Mouse (Mus musculus) liver, adult 2 months (tissue): ENCODE results near the gene Plcb1. TPM values are rescaled to one million over a fixed set of nuclear protein-coding genes. Genes with fewer than 3 reads are reported as not detected.

Experiments
- DNase-seq: peaks from one replicate; pipeline ENCODE4 v3.0.0-alpha.2; 2011; ENCODE audit warnings: low read depth, low spot score; ENCODE audit errors: extremely low read depth
- H3K27ac ChIP-seq: fragments of 200-500 bp; replicated peaks from 2 replicates; pipeline ENCODE4 v1.5.1; 2012; ENCODE audit warnings: low read depth, mild to moderate bottlenecking, control low read depth, inconsistent platforms, low read length; ENCODE audit not compliant: insufficient read depth
- H3K27me3 ChIP-seq: fragments of 200-500 bp; 2 replicates; pipeline ENCODE4 v1.6.1; 2012; ENCODE audit warnings: mild to moderate bottlenecking, moderate library complexity, low read length, inconsistent platforms; ENCODE audit not compliant: control insufficient read depth, insufficient read depth
- H3K36me3 ChIP-seq: fragments of 200-500 bp; 2 replicates; pipeline ENCODE4 v1.6.1; 2012; ENCODE audit warnings: low read length, inconsistent platforms; ENCODE audit not compliant: control insufficient read depth, insufficient read depth
- H3K4me1 ChIP-seq: fragments of 200-500 bp; 2 replicates; pipeline ENCODE4 v1.6.1; 2011; ENCODE audit warnings: low read length; ENCODE audit not compliant: control insufficient read depth, insufficient read depth
- H3K4me3 ChIP-seq: fragments of 200-500 bp; 2 replicates; pipeline ENCODE4 v1.5.1; 2011; ENCODE audit warnings: low read depth, mild to moderate bottlenecking, control low read depth, low read length, moderate library complexity; ENCODE audit not compliant: insufficient read depth
- H3K79me2 ChIP-seq: fragments of 200-500 bp; 2 replicates; pipeline ENCODE4 v1.6.1; 2012; ENCODE audit warnings: inconsistent platforms, mild to moderate bottlenecking, low read length, moderate library complexity; ENCODE audit not compliant: control insufficient read depth, insufficient read depth
- H3K9ac ChIP-seq: fragments of 200-500 bp; 2 replicates; pipeline ENCODE4 v1.6.1; 2012; ENCODE audit warnings: low read depth, mild to moderate bottlenecking, control low read depth, inconsistent platforms, low read length
- CTCF ChIP-seq: fragments of 200-500 bp; IDR thresholded peaks from 2 replicates; pipeline ENCODE4 v1.5.1; 2011; ENCODE audit warnings: low read depth, low read length, control low read depth
- POLR2A ChIP-seq: fragments of 200-500 bp; IDR thresholded peaks from 2 replicates; pipeline ENCODE4 v1.6.1; 2011; ENCODE audit warnings: low read length, control low read depth; ENCODE audit not compliant: insufficient read depth; ENCODE audit errors: extremely low read depth
- WGBS: fragments of 180-500 bp; shearing (Covaris S2); methylation state at CpG from one replicate; pipeline ENCODE4 v1.1.7; 2018; 5-methylcytosine and 5-hydroxymethylcytosine counted together
- polyA plus RNA-seq: library from polyadenylated mRNA; depleted of rRNA; stranded (reverse); fragments of >200 nt; gene quantifications from 2 replicates; pipeline ENCODE4 v1.2.3, GENCODE M21; 2012
- total RNA-seq: library from RNA; depleted of rRNA; stranded (reverse); fragments of >200 nt; gene quantifications from 2 replicates; pipeline ENCODE4 v1.2.3, GENCODE M21; 2014

The Plcb1 gene
- total and polyA plus RNA-seq, 2 experiments, result 0.88 to 15.4 TPM

DNA sequence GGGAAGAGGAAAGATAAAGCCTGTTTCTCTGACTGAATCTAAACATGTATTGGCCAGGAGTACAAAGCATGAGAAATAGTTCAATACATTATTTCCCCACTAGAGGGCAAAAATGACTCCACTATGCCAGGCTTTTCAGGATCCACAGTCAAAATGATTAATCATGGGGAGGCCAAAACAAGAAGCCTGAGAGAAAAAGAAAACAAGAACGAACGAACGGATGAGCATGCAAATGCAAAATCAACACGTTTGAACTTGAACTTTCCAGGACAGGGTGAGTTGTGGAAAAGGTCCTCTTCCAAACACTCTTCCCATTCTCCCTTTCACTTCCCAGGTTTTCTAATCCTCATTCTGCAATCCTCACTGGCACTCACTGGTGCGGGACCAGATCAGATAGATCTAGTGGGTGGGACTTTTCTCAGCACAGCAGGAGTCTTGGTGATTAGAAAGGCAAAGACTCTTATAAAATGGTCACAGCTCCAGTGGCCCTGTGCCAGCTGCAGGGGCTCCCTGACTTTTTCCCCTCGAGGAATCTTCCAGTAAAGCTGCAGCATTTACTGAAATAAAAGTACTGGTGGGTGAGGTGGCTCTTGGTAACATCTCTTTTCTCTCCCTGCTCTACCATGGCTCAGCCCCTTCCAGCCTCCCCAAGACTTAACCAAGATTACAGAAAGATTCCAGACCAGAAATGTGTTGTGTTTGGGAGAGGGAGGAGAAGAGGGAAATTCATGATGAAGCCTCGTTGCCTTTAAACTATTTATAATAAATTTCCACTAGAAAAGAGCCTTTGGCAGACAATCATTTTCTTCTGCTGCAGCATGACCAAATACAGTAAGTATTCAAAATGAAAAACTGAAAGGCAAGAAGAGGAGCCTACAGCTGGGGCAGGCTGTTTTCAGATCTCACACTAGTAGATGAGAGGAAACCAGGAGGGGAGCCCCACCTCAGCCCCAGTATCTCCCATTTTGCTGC is 654.0 kb downstream of the Plcb1 start:
- peak; percentile 24; the same call in 1 of the 2 replicates for TF ChIP-seq CTCF
- no peak for TF ChIP-seq POLR2A
- no peaks in the 10 kb centered on the region for H3K27me3 ChIP-seq
- DNase-seq, result peak; percentile 39
- H3K36me3 ChIP-seq, result no peaks in the 10 kb centered on the region; the same call in 1 of the 2 replicates
- H3K4me3 ChIP-seq, result no peak overlapping the region
- H3K27ac ChIP-seq, result no peak overlapping the region
- no peak overlapping the region for H3K9ac ChIP-seq
- no peaks in the 10 kb centered on the region for H3K4me1 ChIP-seq
- 37% methylated on average over 7 of the region's 7 CpGs for WGBS
- no peaks in the 10 kb centered on the region for H3K79me2 ChIP-seq

DNA sequence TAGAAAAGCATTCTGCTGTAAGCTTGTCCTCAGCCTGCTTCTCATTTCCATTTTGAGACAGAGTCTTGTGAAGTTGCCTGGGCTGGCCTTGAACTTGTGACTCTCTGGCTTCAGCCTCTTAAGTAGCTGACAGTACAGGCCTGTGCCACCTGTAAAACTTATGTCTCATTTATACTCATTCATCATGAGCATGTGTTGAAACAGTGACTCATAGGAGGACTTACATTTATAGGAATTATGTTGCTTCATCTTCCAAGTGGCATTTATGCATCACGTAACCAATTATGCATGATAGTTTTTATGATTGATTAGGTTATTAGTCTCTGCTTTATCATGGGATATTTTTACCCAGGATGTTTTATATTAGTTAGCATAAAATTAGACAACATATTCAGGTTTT is 667.7 kb downstream of the Plcb1 start:
- H3K27ac ChIP-seq, result no peak overlapping the region
- 98% methylated on average over 1 of the region's 1 CpGs for WGBS
- H3K36me3 ChIP-seq, result no peaks in the 10 kb centered on the region
- H3K9ac ChIP-seq, result no peak overlapping the region
- H3K27me3 ChIP-seq, result no peaks in the 10 kb centered on the region
- no peaks in the 10 kb centered on the region for H3K79me2 ChIP-seq
- H3K4me3 ChIP-seq, result no peak overlapping the region
- TF ChIP-seq POLR2A, result no peak
- TF ChIP-seq CTCF, result no peak
- H3K4me1 ChIP-seq, result no peaks in the 10 kb centered on the region
- DNase-seq, result no peak

DNA sequence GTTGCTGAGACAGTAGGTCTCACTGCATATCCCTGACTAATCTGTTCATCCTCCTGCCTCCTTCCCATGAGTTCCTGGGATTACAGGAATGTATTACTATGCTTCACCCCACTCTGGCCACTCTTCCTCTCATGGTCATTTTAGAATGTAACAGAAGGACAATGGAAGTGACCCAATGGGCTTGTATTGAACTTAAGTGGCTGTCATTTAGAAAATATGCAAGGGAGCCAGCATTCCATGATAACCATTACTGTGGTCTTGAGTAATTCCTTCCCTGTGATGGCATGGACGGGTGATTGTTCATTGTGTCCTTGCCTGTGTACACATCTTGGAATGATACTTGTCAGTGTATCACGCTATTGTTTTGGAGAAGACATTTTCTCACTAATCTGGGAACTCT is 668.1 kb downstream of the Plcb1 start:
- no peaks in the 10 kb centered on the region for H3K27me3 ChIP-seq
- no peaks in the 10 kb centered on the region for H3K79me2 ChIP-seq
- H3K4me1 ChIP-seq, result no peaks in the 10 kb centered on the region
- no peak for DNase-seq
- no peak overlapping the region for H3K27ac ChIP-seq
- H3K4me3 ChIP-seq, result no peak overlapping the region
- 83% methylated on average over 2 of the region's 2 CpGs for WGBS
- TF ChIP-seq POLR2A (no peak), CTCF (no peak)
- no peaks in the 10 kb centered on the region for H3K36me3 ChIP-seq
- H3K9ac ChIP-seq, result no peak overlapping the region

DNA sequence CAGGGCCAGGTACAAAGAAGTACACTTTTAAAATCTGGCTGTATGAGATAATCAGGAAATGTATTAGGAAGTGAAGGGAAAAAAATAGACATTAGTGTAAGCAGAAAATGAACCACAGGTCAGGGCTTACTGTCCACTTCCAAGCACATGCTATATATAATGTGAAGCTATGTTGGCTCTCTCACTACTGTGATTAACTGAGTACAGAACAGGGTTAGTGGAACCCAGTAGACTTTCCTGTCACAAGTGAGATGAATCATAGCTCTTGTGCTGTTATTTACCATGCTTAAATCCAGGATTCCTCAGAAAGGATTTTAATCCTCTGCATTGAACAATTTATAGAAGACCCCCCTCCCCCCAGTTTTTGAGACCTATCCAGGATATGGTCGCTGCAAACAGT is 668.6 kb downstream of the Plcb1 start:
- no peak overlapping the region for H3K4me3 ChIP-seq
- no peaks in the 10 kb centered on the region for H3K36me3 ChIP-seq
- H3K27me3 ChIP-seq, result no peaks in the 10 kb centered on the region
- no peak overlapping the region for H3K27ac ChIP-seq
- no peak for DNase-seq
- no peak overlapping the region for H3K9ac ChIP-seq
- WGBS, result 36% methylated on average over 1 of the region's 1 CpGs
- H3K79me2 ChIP-seq, result no peaks in the 10 kb centered on the region
- TF ChIP-seq CTCF (no peak), POLR2A (no peak)
- H3K4me1 ChIP-seq, result no peaks in the 10 kb centered on the region

DNA sequence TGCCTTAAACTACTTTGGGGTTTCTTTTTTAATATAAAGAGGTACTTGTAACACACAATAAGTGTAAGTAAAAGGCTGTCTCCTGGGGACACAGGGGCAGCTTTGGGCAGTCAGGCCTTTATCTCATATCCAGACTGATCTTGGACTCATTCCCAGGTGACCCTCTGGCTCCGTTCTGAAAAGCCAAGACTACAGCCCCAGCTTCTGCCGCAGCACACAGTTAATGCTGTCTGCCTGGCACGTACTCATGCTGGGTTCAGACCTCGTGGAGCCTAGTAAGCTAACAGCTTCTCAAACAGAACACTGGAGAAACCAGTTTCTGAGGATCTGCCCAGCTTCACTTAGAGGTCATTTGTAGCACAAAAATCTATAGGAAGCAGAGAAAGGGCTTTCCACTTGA is 682.0 kb downstream of the Plcb1 start:
- H3K4me1 ChIP-seq, result no peaks in the 10 kb centered on the region
- H3K4me3 ChIP-seq, result no peak overlapping the region
- H3K27me3 ChIP-seq, result no peaks in the 10 kb centered on the region
- no peak for DNase-seq
- no peak overlapping the region for H3K9ac ChIP-seq
- no peak overlapping the region for H3K27ac ChIP-seq
- peaks cover 4% of the 10 kb centered on the region; the same call in 1 of the 2 replicates for H3K36me3 ChIP-seq
- WGBS, result 60% methylated on average over 4 of the region's 4 CpGs
- TF ChIP-seq POLR2A (no peak), CTCF (no peak)
- H3K79me2 ChIP-seq, result no peaks in the 10 kb centered on the region

DNA sequence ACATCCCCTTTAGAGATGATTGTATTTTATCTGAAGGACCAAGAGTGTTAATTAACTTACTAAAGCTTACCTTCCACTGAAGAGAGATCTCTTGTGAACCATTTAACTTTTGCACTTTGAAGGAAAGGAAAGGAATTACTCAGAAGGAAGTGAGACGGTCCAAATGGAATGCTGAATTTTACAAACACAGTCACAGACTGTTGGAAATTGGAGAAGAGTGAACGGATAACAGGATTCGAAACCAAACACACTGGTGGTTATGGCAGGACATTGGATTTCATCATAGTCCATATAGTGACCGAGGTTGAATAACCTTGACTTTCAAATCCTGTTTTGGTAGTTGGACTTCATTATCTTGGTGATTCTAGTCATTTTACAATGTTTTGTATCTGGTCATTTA is 688.2 kb downstream of the Plcb1 start:
- peaks cover 5% of the 10 kb centered on the region for H3K36me3 ChIP-seq
- no peak overlapping the region for H3K27ac ChIP-seq
- no peaks in the 10 kb centered on the region for H3K27me3 ChIP-seq
- no peak overlapping the region for H3K9ac ChIP-seq
- no peaks in the 10 kb centered on the region for H3K4me1 ChIP-seq
- DNase-seq, result peak; percentile 12
- H3K4me3 ChIP-seq, result no peak overlapping the region
- no peaks in the 10 kb centered on the region for H3K79me2 ChIP-seq
- WGBS, result 72% methylated on average over 4 of the region's 4 CpGs
- TF ChIP-seq CTCF (no peak), POLR2A (no peak)
